Mouse (Mus musculus): ENCODE measurements at regions not wholly inside any gene's neighbourhood (a gene's known extent, or its start where the extent isn't known, plus 50 kb on each side); places are given as distances from the start of the nearest gene placed in this dataset.
A peak's percentile ranks its signal among the peaks of the same experiment; 100 is the strongest.

DNA sequence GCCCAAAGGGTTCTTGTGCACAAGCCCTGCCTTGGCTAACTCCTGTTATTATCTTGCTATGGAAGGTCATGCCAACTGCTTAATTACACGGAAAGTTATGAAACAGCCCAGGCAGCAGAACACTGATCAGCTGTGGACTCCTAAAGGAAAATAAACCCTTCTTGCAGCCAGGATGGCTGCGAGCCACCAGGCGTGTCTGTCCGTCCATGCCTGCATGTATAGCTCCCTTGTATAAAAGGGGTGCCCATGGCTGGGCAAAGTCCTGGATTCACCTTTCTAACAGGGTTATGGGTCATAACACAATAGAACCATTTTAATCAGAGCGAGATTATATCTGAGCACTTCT, 169.9 kb upstream of the Map3k1 start:
- DNase-seq (ENCODE audit: low spot score) = peak; percentile 8

DNA sequence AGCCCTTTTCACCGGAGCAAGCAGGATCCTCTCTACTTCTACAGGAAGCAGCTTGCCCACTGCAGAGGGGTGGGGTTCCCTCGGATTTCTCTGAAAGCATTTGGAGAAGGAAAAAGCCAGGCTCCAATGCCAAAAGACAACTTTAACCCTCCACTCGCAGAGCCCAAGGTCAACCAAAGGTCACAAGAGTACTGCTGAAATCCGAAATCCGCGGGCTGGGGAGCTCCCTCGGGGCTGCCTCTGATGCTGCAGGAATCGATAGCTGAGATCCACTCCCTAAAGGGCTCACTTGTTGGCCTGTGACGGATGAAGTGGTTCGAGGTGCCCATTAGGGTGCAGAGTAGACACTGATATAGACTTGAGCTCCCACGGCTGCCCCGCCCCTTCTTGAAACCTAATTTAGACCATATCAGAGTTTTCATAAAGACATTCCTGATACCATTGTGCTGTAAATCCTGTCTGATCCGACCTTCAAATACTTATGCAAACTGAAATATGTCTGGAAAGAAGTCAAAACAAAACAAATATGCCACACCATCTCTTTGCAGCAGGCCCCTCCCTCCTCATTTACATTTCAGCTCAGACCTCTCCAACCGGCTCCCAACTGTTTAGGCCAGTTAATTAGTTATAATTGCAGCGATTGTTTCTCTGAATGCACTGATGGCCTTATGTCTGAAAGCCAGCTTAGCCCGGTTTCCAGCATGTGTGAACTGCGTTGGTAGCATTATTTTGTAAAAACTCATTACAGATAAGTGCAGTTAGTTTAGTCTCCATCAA, 170.8 kb upstream of the Map3k1 start:
- DNase-seq (ENCODE audit: low spot score) = no peak

DNA sequence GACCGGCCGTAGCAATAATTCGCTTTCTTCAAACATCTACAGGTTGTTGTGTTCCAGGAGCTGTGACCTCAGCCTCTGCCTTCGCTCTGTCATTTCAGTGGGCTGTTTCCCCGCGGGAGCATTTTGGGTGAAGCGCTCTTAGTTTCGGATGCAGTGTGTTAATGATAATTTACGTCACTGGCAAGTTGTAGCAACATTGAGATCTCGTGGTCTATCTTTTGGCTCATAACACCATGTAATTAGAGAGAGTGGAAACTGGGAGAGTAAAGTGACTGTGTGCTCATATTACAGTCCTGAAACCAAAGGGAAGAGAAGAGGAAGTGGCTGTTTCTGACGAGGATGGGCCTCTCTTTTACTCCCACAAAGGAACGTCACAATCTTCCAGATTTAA, 171.4 kb upstream of the Map3k1 start:
- DNase-seq (ENCODE audit: low spot score) = no peak

DNA sequence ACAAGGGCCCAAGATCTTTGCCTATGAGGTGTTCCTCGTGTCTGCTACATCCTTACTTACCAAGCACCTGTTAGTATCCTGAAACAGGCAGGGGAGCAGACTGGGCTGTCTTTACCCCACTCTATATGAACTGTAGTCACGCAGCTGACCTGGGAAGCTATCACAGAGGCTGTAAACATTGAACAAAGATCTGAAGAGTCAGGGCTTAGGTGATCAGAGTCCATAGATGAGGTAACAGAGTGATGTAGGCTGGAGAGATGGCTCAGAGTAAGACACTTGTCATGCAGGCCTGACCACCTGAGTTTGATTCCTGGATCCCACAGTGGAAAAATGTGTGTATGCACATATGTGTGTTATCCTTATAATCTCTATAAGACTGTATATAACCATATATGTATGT, 172.3 kb upstream of the Map3k1 start:
- DNase-seq (ENCODE audit: low spot score) = no peak

DNA sequence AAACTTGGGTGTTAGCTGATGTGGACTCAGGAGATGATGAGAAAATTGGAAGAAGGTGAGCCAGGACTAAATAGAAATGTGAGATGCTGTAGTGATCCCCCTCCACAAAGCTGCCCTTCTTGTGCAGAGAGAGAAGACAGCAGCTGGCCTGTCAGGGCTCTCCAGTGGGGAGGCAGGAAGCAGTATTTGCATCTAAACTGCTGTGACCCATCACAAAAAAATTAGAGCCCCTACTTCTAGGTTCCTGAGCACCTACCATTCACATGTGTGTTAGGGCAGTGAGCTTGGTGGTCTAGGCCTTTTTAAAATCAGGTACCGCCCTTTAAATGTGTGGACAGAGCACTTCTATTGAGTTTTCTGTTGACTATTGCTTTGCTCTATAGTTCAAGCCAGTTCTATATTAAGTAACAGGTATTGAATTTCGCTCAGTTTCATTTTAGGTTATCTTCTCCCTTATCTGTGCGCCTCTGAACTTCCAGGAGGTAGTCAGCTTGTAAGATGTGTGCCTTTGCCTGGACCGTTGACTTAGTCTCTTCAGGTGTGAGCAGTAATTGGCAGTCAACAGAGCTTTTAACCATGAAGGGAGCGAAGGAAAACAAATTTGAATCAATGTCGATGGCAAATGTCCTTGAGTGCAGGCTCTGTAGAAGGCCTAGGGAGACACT, 174.1 kb upstream of the Map3k1 start:
- no peak for DNase-seq (ENCODE audit: low spot score)

DNA sequence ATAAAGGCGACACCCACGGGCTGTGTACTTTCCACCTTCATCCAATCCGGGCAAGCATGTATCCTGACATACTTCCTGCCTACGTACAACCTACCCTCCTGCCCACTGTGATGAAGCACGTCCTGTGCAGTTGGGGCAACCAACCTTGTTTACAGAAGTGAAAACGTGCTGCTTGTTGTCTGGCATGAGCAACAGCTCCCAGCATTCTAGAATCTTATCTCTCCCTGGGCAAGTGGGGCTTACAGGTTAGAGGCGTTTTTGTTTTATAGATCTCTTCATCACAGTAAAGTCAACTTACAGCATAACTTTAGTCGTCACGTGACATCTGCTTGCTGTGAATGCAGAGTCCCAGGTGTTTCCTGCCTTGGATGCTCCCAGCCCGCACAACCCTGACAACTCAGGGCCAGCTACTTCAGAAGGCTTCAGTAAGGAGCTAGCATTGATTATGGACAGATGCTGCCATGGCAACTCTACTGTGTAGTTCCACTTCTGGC, 175.3 kb upstream of the Map3k1 start:
- DNase-seq (ENCODE audit: low spot score) = no peak

DNA sequence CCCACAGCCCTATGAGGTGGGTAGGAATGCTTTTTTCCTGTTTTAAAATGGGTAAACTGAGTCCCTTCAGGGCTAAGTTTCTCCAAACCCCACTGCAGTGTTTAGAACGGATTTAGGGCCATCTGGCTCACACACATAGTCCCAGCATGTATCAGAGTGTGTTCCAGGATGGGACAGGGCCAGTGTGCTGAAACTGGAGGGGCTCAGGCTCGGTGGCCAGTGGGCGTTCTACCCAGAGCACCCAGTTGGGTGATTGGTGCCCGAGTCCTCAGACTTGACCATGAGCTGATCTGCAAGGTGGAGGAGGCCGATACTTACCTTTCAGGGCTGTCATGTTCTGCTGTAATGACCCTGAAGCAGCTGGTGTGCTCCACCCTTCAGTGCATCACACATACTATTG, 176.6 kb upstream of the Map3k1 start:
- no peak for DNase-seq (ENCODE audit: low spot score)

DNA sequence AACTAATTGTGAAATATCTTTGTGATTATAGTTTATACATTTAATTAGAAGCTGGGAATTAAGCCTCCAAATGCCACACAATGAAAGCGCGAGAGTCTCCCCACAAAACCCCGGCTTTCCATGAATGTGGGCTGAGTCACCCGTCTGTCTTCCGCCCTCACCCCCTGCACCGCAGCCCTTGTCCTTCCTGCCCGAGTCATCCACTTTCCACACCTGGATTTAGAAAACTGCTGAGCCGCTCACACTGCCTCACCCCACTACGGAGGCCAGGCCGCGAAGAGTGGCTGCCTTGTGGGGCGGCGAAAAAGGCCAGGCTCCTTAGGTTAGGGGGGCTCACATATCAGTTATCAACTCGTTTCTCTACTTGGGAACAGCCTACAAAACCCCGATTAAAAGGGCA, 177.9 kb upstream of the Map3k1 start:
- DNase-seq (ENCODE audit: low spot score) = no peak

DNA sequence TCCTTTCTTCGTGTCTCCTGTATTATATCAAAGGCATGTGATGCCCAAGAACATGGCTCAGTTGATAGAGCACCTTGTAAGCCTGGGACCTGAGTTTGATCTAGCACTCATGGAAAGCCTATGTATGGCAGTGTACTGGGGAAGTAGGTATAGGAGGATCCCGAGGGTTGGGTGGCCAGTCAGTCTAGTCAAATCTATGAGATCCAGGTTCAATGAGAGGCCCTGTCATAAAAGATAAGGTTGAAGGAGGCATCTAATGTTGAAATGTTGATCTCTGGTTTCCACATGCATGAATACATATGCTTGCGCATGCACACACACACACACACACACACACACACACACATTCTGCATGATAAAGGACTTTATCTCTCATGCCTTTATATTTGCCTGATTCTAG, 178.6 kb upstream of the Map3k1 start:
- DNase-seq (ENCODE audit: low spot score) = no peak

DNA sequence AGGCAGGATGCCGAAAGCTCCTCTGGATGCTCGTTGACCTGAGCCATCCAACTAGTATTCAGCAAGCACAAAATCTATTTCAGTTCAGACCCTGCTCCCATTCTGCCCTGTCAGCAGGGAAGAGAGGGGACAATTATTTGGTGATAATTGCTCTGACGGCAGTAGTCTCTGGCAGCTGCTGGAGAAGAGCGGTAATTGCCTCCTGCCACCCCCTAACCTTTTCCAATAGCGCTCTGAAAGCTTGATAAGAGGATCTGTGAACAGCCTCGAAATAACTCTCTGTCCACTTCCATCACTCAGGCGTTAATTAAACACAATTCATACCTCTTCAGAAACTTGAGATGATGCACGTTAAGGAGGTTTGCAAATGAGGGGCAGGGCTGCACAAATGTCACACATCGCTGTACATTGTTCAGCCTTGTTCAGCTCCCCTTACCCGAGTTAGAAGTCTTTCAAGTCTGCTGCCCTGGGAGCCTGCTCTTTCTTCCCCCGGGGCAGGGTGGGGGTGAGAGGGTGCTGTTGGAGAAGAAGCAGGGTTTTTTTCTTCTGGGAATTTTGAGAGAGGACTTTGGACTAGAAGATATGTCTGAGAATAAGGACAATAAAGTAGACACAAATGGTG, 182.2 kb upstream of the Map3k1 start:
- DNase-seq (ENCODE audit: low spot score) = no peak

DNA sequence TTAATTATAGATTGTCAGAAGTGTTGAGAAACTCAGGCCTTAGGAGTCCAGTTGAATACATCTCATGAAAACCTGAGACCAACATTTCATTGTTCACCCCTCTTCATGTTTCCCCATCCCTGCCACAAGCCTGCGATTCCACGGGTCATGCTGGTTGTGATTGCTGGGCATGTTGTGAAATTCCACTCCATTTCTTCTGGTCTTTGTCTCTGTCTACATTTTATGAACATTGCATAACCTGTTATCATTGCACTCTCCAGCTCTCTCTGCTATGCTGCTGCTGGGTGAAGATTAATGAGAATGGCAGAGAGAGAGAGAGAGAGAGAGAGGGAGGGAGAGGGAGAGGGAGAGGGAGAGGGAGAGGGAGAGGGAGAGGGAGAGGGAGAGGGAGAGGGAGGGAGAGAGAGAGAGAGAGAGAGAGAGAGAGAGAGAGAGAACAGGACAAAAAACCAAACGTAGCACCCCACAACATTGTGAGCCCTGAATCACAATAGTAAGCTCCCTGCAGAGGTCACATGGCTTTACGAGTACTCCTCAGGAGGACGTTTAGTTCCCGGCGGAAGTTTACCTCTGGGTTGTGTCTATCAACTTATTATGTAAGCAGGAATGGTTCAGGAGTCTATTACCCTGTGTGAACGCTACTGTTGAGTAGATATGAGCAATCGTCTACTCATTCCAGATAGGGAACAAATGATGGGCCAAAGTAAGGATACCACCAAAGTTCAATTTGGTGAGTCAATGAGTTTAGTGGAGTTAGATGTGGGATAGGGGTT, 183.5 kb upstream of the Map3k1 start:
- DNase-seq (ENCODE audit: low spot score) = no peak

DNA sequence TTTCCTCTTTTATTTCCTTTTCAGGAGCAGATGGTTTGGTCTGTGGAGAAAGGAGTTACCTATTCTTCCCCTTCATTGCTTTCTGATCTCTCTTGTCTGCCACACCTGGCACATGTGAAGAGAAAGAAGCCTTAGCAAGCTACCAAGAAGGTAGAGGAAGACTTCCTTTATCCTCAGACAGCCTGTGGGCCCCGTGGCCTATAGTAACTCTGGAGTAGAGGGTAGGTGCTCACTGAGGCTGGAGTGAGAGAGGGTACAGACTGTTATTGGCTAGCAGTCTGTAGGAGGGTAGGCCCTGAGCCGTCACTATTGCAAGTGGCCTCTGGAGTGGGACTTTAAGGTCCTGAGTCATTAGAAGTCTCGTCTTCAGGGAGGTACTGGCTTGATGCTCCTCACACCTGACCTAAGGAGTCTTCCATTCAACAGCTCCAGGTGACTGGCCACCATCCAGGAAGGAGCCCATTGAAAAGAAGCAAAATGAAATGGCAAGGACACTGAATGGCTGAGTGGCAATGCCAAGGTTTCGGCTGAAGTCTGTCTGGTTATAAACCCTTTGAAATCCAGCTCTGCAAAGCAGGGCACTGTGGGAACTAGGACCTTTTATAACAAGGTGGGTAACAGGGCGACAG, 186.2 kb upstream of the Map3k1 start:
- DNase-seq (ENCODE audit: low spot score) = no peak

DNA sequence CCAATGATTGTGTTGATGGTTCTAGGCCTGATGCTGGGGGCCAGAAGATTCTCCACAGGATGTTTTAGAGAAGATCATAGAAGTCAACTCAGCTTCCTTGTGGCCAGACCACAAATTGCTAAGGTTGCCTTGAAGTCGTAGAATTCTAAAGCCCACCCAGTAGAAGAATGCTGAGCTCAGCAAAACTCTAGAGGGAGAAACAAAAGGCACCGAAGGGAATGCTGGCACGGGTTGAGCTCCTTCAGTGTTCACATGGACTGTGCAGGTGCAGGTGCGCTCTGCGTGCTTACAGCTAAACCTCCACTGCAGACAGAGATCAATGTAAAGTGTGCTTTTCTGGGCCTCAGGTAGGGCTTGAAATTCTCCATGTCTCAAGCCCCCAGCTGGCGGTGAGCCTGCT, 186.9 kb upstream of the Map3k1 start:
- no peak for DNase-seq (ENCODE audit: low spot score)

DNA sequence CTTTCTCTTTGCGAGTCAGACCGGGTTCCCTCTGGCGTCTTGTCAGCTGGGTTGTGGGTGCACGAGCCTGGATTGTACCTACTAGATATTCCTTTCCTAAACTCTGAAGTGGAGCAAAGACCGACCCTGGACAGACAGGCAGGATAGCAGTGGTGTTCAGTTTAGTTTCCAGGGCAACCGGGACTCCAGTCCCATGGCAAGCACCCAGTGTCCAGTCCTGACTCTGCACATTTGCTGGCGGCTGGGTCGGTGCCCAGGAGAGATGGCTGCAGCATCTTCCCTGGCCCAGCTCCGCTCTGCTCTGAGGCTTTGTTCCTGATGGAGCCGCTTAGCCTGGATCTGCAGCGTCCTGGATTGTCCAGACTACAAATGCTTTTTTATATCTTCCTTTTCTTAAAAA, 188.1 kb upstream of the Map3k1 start:
- peak; percentile 53 for DNase-seq (ENCODE audit: low spot score)

DNA sequence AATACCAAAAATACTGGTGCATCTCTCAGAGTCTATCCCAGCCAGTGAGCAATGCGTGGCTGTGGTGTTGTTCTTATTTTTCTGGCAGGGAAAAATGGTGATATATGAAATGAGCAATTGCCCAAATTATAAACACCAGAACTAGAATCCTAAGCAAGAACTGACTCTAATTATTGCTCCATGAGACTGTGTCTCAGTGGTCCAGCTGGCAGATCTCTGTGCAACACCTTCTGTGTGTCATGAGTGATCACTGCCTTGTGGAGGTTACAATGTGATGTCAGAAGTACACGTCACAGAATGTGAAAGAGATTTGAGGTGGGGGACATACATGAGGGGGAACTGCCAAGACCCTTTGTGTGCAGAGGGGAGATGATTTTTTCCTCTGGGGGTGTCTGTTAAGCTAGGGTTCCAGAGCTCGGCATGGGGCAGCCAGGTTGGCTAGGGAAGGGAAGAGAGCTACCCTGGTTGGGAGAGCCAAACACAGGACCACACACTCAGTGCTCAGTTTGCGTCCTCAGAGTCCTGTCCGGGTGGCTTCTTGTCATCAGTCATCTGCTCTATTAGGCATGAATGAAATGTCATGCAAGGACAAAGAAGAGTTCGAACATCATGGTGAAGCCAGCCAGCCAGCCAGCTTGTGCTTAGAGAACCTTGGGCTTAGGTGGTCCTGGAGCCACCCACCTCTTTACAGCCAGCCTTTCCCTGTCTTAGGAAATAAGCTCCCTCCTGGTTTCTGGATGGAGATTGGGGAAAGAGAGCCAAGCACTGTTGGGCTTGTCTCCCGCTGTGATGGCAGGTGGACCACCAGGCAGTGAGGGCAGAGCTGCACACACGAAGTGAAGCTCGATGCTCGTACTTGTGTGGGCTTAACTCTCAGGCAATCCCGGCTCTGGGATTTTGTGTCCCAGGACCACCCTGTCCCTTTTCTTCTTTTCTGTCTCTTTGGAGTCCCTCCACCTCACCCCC, 189.5 kb upstream of the Map3k1 start:
- DNase-seq (ENCODE audit: low spot score) = no peak

DNA sequence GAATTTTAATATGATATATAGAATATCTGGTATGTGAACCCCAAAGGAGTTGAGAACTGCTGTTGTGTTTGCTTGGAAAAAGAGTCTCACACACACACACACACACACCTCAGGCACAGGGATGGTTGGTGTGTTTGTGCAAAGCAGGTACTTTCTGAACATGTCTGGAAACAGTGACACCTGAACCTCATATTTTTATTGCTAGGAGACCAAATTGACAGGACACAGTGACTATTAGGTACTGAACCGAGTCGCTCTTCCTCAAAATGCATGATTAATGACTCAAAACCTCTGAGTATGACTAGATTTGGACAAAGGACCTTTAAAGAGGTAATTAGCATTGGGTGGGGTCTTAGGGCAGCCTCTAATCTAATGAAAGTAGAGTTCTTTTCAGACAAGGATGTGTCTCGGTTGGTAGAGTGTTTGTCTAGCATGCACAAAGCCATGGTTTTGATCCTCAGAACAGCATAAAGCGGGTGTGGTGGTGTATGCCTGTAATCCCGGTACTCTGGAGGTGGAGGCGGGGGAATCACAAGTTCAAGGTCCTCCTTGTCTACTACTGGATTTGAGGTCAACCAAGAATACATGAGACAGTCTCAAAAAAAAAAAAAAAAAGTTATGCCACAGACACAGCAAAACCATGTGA, 191.0 kb upstream of the Map3k1 start:
- DNase-seq (ENCODE audit: low spot score) = no peak

DNA sequence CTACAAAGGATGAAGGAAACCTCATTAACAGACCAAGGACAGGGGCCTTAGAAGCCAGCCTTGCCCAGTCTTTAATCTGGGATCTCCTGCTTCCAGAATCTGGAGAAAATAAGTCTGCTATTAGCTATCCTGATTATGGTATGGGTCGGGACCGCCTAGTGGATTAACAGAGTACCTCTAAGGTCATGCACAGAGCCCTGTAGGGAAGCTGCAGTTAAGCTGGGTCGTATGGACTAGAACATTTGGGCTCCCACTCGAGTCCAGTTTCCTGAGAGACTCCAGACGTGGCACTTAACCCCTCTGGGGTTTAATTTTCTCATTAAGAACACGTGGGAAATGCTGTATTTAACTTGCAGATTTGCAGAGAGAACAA, 191.5 kb upstream of the Map3k1 start:
- no peak for DNase-seq (ENCODE audit: low spot score)

DNA sequence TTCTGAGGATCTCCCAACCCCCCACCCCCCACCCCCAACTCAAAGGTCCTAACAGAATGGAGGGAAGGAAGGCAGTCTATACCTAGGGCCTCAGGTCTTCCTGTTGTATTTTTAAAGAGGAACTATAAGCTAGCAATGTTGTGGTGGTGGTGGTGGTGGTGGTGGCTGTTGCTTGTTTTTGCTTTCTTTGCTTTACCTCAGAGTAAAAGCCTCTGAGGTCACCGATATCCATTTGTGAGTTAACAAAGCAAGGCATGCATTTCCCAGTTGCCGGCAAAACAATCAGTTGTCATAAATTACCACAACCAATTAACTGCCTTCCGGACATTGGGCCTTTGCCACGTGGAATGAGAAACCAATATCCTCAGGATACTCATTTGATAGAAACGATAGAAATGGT, 191.9 kb upstream of the Map3k1 start:
- no peak for DNase-seq (ENCODE audit: low spot score)

DNA sequence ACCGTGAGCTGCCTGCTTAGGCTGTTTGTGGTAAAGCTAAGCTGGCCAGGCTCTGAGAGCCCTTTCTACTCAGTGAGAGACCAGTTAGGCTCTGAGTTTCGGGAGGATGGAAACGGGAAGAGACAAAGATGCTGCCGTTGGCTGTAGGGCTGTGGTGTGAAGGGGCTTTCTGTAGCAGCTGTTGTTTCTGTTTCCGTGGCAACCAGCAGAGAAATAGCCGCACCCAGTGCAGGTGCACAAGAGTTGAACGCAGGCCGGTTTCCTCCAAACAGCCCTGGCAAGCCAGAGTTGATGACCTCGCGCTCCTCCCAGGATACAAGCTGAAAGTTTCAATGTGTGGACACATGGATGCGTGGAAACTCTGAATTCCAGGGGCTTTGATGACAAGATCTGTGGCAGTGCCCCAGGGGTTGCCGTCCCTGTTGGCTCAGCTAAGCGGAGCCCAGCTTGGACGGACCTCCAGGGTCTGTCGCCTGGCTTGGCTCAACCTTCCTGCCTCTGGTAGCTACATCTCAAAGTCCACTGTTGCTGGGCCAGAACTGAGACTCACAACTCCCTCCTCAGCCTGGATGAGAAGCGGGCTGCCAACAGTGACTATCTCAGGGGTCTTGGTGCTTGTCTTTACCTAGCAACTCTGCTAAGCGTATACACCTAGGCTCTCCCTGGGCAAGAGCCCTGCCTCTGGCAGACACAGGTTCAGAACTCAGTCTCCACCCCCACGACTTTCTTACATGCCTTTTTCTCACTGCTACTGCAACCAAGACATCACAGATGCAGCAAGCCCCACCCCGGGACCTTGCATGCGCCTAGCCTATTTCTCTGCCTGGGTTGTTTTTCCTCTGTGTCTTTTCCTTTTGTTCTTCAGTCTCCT, 192.6 kb upstream of the Map3k1 start:
- no peak for DNase-seq (ENCODE audit: low spot score)
